Mouse (Mus musculus) G1E-ER4 (cell line): ENCODE results near the gene Lrrc14b. TPM values are rescaled to one million over a fixed set of nuclear protein-coding genes. Genes with fewer than 3 reads are reported as not detected.

Experiments used
- GATA1 ChIP-seq: IDR thresholded peaks from one replicate; pipeline ENCODE4 v1.8.0; 2012; ENCODE audit warnings: low read length, inconsistent platforms
- polyA plus RNA-seq: library from polyadenylated mRNA; stranded (reverse); fragments of >175 nt; gene quantifications from 2 replicates; pipeline ENCODE4 v1.2.3, GENCODE M21; 2012

The Lrrc14b gene
- polyA plus RNA-seq, 1 experiment = not detected

- no peak for TF ChIP-seq GATA1
These were observed 47.0 kb downstream of the Lrrc14b start for GRCm38 (mm10) chr13:74316789-74317169.

- no peak for TF ChIP-seq GATA1
These were observed 47.4 kb downstream of the Lrrc14b start for GRCm38 (mm10) chr13:74316386-74316785.

GRCm38 (mm10) chr13:74314616-74315015, 49.2 kb downstream of the Lrrc14b start:
- TF ChIP-seq GATA1 = no peak

Other genes with a start within 250 kb of the Lrrc14b start
- gene Slc9a3, start 242.5 kb downstream of the Lrrc14b start, polyA plus RNA-seq = not detected in 2 replicates
- gene Exoc3, start 155.3 kb downstream of the Lrrc14b start, polyA plus RNA-seq = 3.1 and 31.0 TPM in 2 replicates
- gene Ahrr, start 71.7 kb downstream of the Lrrc14b start, polyA plus RNA-seq = not detected in 2 replicates
- 38.9 and 65.0 TPM in 2 replicates for gene Pdcd6, start 46.4 kb downstream of the Lrrc14b start, polyA plus RNA-seq
- 64.6 and 85.8 TPM in 2 replicates for gene Sdha, start 13.7 kb downstream of the Lrrc14b start, polyA plus RNA-seq
- gene Ccdc127, start 13.7 kb downstream of the Lrrc14b start, polyA plus RNA-seq = 0.30 and 0.32 TPM in 2 replicates
- gene Zfp72, start 26.8 kb upstream of the Lrrc14b start, polyA plus RNA-seq = 0.05 and 0.11 TPM in 2 replicates
- 21.1 and 34.8 TPM in 2 replicates for gene Ftl1-ps1, start 35.7 kb upstream of the Lrrc14b start, polyA plus RNA-seq
- 0.36 and 0.65 TPM in 2 replicates for gene Zfp825, start 130.0 kb upstream of the Lrrc14b start, polyA plus RNA-seq